Mouse (Mus musculus): Measurements from ENCODE around the gene Pikfyve. TPM values are rescaled to one million over a fixed set of nuclear protein-coding genes. Genes with fewer than 3 reads are reported as not detected.

Pikfyve gene
- total and polyA plus RNA-seq, 2 experiments: 2.8 to 18.7 TPM

DNA sequence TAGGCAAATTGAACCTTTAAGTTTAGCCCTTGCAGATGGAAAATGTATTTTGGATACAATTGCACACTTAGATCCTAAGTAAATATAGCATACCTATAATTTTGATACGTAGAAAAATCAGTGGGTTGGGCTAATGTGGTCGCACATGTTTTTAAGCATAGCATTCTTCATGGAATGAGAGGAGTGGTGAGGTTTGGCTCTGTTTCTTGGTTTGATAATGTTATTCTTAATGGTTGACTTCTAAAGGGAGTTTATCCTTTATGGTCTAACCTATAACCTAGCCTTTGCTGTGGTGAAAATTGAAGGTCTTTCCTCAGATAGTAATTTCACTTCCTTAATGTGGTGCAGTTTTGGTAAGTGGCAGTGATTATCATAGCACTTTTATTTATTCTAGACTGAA lies 12.4 kb downstream of the Pikfyve start:
- no peaks in the 10 kb centered on the region for H3K27me3 ChIP-seq (ENCODE audit: control insufficient read depth, insufficient read depth, low read length)
- DNase-seq (ENCODE audit: extremely low read depth, low read depth, low spot score): no peak
- TF ChIP-seq CTCF (IDR thresholded peaks at IDR 0.05; ENCODE audit: low read depth, low read length): no peak
- TF ChIP-seq POLR2A (IDR thresholded peaks at IDR 0.05; ENCODE audit: extremely low read depth, insufficient read depth, low read length): no peak
- no peaks in the 10 kb centered on the region; the same call in 1 of the 2 replicates for H3K79me2 ChIP-seq (ENCODE audit: control insufficient read depth, insufficient read depth, low read length)
- H3K4me3 ChIP-seq (ENCODE audit: insufficient read depth, low read depth, low read length): no peak overlapping the region
- no peaks in the 10 kb centered on the region for H3K4me1 ChIP-seq (ENCODE audit: control insufficient read depth, insufficient read depth, low read length)
- no peak overlapping the region for H3K9ac ChIP-seq (ENCODE audit: low read depth, low read length)
- H3K27ac ChIP-seq (replicated peaks; ENCODE audit: insufficient read depth, low read depth, low read length): no peak overlapping the region
- WGBS: 97% methylated on average over 2 of the region's 2 CpGs
- H3K36me3 ChIP-seq (ENCODE audit: control insufficient read depth, insufficient read depth, low read length): peaks cover 40% of the 10 kb centered on the region

DNA sequence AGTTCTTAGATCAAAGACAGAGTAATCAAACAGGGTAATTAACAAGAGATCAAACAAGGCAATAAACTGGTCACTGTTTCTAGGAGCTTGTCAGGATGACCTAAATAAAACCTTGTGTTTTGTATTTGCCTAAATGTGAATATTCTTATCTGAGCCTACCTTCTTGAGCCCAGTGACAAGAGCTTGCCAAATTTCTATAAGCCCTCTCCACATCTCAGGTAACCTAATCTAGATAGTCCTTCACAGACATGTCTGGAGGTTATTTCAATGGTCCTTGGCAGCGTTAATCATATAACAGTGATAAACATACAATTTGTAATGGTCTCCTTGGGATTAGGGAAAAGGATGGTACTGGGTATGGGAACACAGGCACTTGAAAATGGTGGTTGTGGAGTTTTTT lies 17.8 kb downstream of the Pikfyve start:
- DNase-seq (ENCODE audit: extremely low read depth, low read depth, low spot score): no peak
- Histone ChIP-seq H3K4me3 (ENCODE audit: insufficient read depth, low read depth, low read length) (no peak overlapping the region), H3K27me3 (ENCODE audit: control insufficient read depth, insufficient read depth, low read length) (no peaks in the 10 kb centered on the region), H3K4me1 (ENCODE audit: control insufficient read depth, insufficient read depth, low read length) (no peaks in the 10 kb centered on the region), H3K9ac (ENCODE audit: low read depth, low read length) (no peak overlapping the region), H3K36me3 (ENCODE audit: control insufficient read depth, insufficient read depth, low read length) (peaks cover 51% of the 10 kb centered on the region), H3K27ac (replicated peaks; ENCODE audit: insufficient read depth, low read depth, low read length) (no peak overlapping the region), H3K79me2 (ENCODE audit: control insufficient read depth, insufficient read depth, low read length) (no peaks in the 10 kb centered on the region)
- 96% methylated on average over 1 of the region's 1 CpGs for WGBS
- no peak for TF ChIP-seq CTCF (IDR thresholded peaks at IDR 0.05; ENCODE audit: low read depth, low read length)
- no peak for TF ChIP-seq POLR2A (IDR thresholded peaks at IDR 0.05; ENCODE audit: extremely low read depth, insufficient read depth, low read length)

DNA sequence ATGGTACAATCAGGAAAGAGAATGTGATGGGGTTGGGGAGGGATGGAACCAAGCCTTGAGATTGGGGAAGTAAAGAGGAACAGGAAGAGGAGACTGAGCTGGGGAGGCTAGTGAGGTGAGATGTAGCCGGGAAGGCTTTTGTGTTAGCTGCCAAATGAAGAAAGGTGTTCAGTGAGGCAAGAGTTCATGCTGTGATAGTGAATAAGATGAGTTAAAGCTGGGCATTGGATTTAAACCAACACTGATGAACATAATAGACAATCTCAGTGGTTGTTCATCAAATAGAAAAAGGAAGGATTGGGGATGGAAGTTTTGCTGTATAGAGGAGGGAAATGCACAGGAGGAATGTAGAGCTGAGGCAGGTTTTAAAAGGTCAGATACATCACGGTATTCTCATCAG lies 26.7 kb downstream of the Pikfyve start:
- DNase-seq (ENCODE audit: extremely low read depth, low read depth, low spot score): no peak
- Histone ChIP-seq H3K4me1 (ENCODE audit: control insufficient read depth, insufficient read depth, low read length) (no peaks in the 10 kb centered on the region), H3K27ac (replicated peaks; ENCODE audit: insufficient read depth, low read depth, low read length) (no peak overlapping the region), H3K4me3 (ENCODE audit: insufficient read depth, low read depth, low read length) (no peak overlapping the region), H3K9ac (ENCODE audit: low read depth, low read length) (no peak overlapping the region), H3K36me3 (ENCODE audit: control insufficient read depth, insufficient read depth, low read length) (peaks cover 39% of the 10 kb centered on the region), H3K27me3 (ENCODE audit: control insufficient read depth, insufficient read depth, low read length) (no peaks in the 10 kb centered on the region), H3K79me2 (ENCODE audit: control insufficient read depth, insufficient read depth, low read length) (no peaks in the 10 kb centered on the region; the same call in 1 of the 2 replicates)
- TF ChIP-seq CTCF (IDR thresholded peaks at IDR 0.05; ENCODE audit: low read depth, low read length) (no peak), POLR2A (IDR thresholded peaks at IDR 0.05; ENCODE audit: extremely low read depth, insufficient read depth, low read length) (no peak)
- 92% methylated on average over 2 of the region's 2 CpGs for WGBS

DNA sequence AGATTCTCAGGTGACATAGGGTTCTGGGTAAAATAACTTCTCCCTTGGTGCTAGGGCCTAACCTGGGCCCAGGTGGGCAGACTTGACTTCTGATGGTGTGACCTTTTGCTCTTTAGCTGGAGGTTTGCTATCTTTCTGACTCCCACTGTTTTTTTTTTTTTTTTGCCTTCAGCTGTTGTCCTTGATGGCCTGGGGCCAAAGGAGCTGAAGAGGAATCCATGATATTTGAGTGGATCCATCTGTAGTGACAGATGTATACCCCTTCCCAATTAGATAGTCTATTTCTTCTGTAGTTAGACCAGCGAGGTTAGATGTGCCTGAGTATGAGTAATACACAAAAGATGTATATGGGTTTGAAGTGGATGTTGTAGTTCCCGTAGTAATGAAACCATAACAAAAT lies 31.1 kb downstream of the Pikfyve start:
- no peak overlapping the region for H3K4me3 ChIP-seq (ENCODE audit: insufficient read depth, low read depth, low read length)
- no peak overlapping the region for H3K27ac ChIP-seq (replicated peaks; ENCODE audit: insufficient read depth, low read depth, low read length)
- no peak for TF ChIP-seq POLR2A (IDR thresholded peaks at IDR 0.05; ENCODE audit: extremely low read depth, insufficient read depth, low read length)
- no peak for TF ChIP-seq CTCF (IDR thresholded peaks at IDR 0.05; ENCODE audit: low read depth, low read length)
- no peaks in the 10 kb centered on the region; the same call in 1 of the 2 replicates for H3K79me2 ChIP-seq (ENCODE audit: control insufficient read depth, insufficient read depth, low read length)
- H3K27me3 ChIP-seq (ENCODE audit: control insufficient read depth, insufficient read depth, low read length): no peaks in the 10 kb centered on the region
- 95% methylated on average over 2 of the region's 2 CpGs for WGBS
- H3K4me1 ChIP-seq (ENCODE audit: control insufficient read depth, insufficient read depth, low read length): no peaks in the 10 kb centered on the region
- no peak overlapping the region for H3K9ac ChIP-seq (ENCODE audit: low read depth, low read length)
- no peak for DNase-seq (ENCODE audit: extremely low read depth, low read depth, low spot score)
- peaks cover 50% of the 10 kb centered on the region for H3K36me3 ChIP-seq (ENCODE audit: control insufficient read depth, insufficient read depth, low read length)

DNA sequence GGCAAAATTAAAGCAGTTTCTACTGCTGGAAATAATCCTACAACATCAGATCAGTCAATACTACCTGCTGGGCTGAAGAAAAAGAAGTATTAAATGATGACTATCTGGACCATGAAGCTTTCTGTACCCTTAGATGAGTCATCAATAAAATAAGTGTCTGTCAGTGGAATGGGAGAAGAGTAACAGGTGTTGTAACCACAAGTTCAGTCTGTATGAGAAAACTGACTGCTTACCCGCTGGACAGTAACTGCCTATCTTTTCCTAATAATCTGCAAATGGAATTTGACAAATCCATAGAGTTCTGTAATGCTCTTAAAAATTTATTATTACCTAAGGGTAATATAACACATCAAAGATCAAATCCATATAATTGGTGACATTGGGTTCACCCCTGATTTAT lies 31.5 kb downstream of the Pikfyve start:
- no peaks in the 10 kb centered on the region; the same call in 1 of the 2 replicates for H3K79me2 ChIP-seq (ENCODE audit: control insufficient read depth, insufficient read depth, low read length)
- no peak overlapping the region for H3K9ac ChIP-seq (ENCODE audit: low read depth, low read length)
- no peak overlapping the region for H3K27ac ChIP-seq (replicated peaks; ENCODE audit: insufficient read depth, low read depth, low read length)
- no peaks in the 10 kb centered on the region for H3K4me1 ChIP-seq (ENCODE audit: control insufficient read depth, insufficient read depth, low read length)
- H3K36me3 ChIP-seq (ENCODE audit: control insufficient read depth, insufficient read depth, low read length): peaks cover 51% of the 10 kb centered on the region
- H3K4me3 ChIP-seq (ENCODE audit: insufficient read depth, low read depth, low read length): no peak overlapping the region
- WGBS: 98% methylated on average over 1 of the region's 1 CpGs
- no peaks in the 10 kb centered on the region for H3K27me3 ChIP-seq (ENCODE audit: control insufficient read depth, insufficient read depth, low read length)
- TF ChIP-seq POLR2A (IDR thresholded peaks at IDR 0.05; ENCODE audit: extremely low read depth, insufficient read depth, low read length): no peak
- no peak for TF ChIP-seq CTCF (IDR thresholded peaks at IDR 0.05; ENCODE audit: low read depth, low read length)
- no peak for DNase-seq (ENCODE audit: extremely low read depth, low read depth, low spot score)

DNA sequence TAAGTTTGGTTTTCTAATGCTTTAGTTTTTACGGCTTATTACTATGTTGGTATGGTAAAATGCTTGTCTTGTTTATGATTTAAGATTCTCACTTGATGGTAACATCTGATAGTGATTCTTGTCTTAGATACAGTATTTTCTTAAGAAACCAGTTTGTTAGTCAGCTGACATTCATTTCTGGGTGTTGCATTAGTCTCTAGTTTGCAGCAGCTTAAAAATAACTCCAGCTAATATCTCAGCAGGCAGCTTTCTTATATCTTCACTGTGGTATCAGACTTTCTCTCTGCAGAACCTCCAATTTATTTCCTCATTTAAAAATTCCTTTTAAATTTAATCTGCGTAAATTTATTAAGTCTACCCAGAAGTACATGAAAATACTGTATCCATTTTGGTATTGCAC lies 37.2 kb downstream of the Pikfyve start:
- Histone ChIP-seq H3K9ac (ENCODE audit: low read depth, low read length) (no peak overlapping the region), H3K27ac (replicated peaks; ENCODE audit: insufficient read depth, low read depth, low read length) (no peak overlapping the region), H3K36me3 (ENCODE audit: control insufficient read depth, insufficient read depth, low read length) (peaks cover 52% of the 10 kb centered on the region), H3K4me3 (ENCODE audit: insufficient read depth, low read depth, low read length) (no peak overlapping the region), H3K79me2 (ENCODE audit: control insufficient read depth, insufficient read depth, low read length) (no peaks in the 10 kb centered on the region), H3K4me1 (ENCODE audit: control insufficient read depth, insufficient read depth, low read length) (no peaks in the 10 kb centered on the region), H3K27me3 (ENCODE audit: control insufficient read depth, insufficient read depth, low read length) (no peaks in the 10 kb centered on the region)
- WGBS: 98% methylated on average over 2 of the region's 2 CpGs
- DNase-seq (ENCODE audit: extremely low read depth, low read depth, low spot score): no peak
- no peak for TF ChIP-seq CTCF (IDR thresholded peaks at IDR 0.05; ENCODE audit: low read depth, low read length)
- TF ChIP-seq POLR2A (IDR thresholded peaks at IDR 0.05; ENCODE audit: extremely low read depth, insufficient read depth, low read length): no peak
